Mouse (Mus musculus) heart, embryonic 10.5 days (tissue): ENCODE results near the gene Eif4a2. TPM values are rescaled to one million over a fixed set of nuclear protein-coding genes. Genes with fewer than 3 reads are reported as not detected.
"Not testable (repeated sequence)": the region's sequence is repeated elsewhere in the genome, so short reads cannot be mapped to it uniquely, and the experiment has no call there.

ENCODE experiments used
- DNase-seq: peaks from one replicate; pipeline ENCODE4 v3.0.0-alpha.2; 2017; ENCODE audit warnings: low spot score
- H3K27ac ChIP-seq: fragments of 300-500 bp; sonication (generic); 2 replicates; pipeline ENCODE4 v1.5.1; 2016; ENCODE audit warnings: mild to moderate bottlenecking
- H3K27me3 ChIP-seq: fragments of 300-500 bp; sonication (generic); 2 replicates; pipeline ENCODE4 v1.6.1; 2016; ENCODE audit warnings: mild to moderate bottlenecking; ENCODE audit not compliant: poor library complexity, insufficient read depth, severe bottlenecking
- H3K36me3 ChIP-seq: fragments of 300-500 bp; sonication (generic); 2 replicates; pipeline ENCODE4 v1.6.1; 2016; ENCODE audit warnings: mild to moderate bottlenecking, moderate library complexity
- H3K4me1 ChIP-seq: fragments of 300-500 bp; sonication (generic); 2 replicates; pipeline ENCODE4 v1.6.1; 2016; ENCODE audit warnings: mild to moderate bottlenecking
- H3K4me3 ChIP-seq: fragments of 300-500 bp; sonication (generic); 2 replicates; pipeline ENCODE4 v1.5.1; 2016; ENCODE audit warnings: mild to moderate bottlenecking, moderate library complexity
- H3K9me3 ChIP-seq: fragments of 300-500 bp; sonication (generic); 2 replicates; pipeline ENCODE4 v1.6.1; 2016; ENCODE audit warnings: mild to moderate bottlenecking, moderate library complexity
- WGBS: fragments of 180-500 bp; shearing (Covaris S2); methylation state at CpG from one replicate; pipeline ENCODE4 v1.1.7; 2016; 5-methylcytosine and 5-hydroxymethylcytosine counted together
- polyA plus RNA-seq: library from polyadenylated mRNA; unstranded; fragments of >200 nt; fragmentation: Nextera tagmentation; extraction: Ambion mirVana; gene quantifications from 2 replicates; pipeline ENCODE4 v1.2.1, GENCODE M21; 2016

The Eif4a2 gene
- 163 and 184 TPM in 2 replicates for polyA plus RNA-seq

- H3K9me3 ChIP-seq: no peaks in the 10 kb centered on the region
- H3K4me3 ChIP-seq: peak within 1 kb of the TSS; percentile 96
- H3K4me1 ChIP-seq: peaks cover 12% of the 10 kb centered on the region; the same call in 1 of the 2 replicates
- no peaks in the 10 kb centered on the region for H3K27me3 ChIP-seq
- WGBS: under 1% methylated on average over 71 of the region's 71 CpGs
- peaks cover 42% of the 10 kb centered on the region for H3K36me3 ChIP-seq
- DNase-seq: peak; percentile 95
- peak within 1 kb of the TSS; percentile 100 for H3K27ac ChIP-seq
These were observed at the start of gene Eif4a2 for GRCm38 (mm10) chr16:23107231-23107942. Eif4a2 (plus strand) TSS chr16:23107444.

GRCm38 (mm10) chr16:23057668-23058447, 49.4 kb upstream of the Eif4a2 start, which contains the start of gene Kng1:
Kng1 (plus strand) TSS chr16:23057865.
- H3K27ac ChIP-seq, H3K9me3 ChIP-seq, DNase-seq, H3K4me1 ChIP-seq, H3K36me3 ChIP-seq, H3K4me3 ChIP-seq, H3K27me3 ChIP-seq: not testable (repeated sequence)
- 70% methylated on average over 1 of the region's 1 CpGs for WGBS

GRCm38 (mm10) chr16:23059630-23060029, 47.6 kb upstream of the Eif4a2 start:
- not testable (repeated sequence) for H3K9me3 ChIP-seq
- 62% methylated on average over 4 of the region's 4 CpGs for WGBS

GRCm38 (mm10) chr16:23060781-23061325, 46.4 kb upstream of the Eif4a2 start:
- not testable (repeated sequence) for H3K9me3 ChIP-seq, H3K4me1 ChIP-seq, H3K27ac ChIP-seq, H3K27me3 ChIP-seq, H3K36me3 ChIP-seq, DNase-seq, H3K4me3 ChIP-seq
- WGBS: 90% methylated on average over 5 of the region's 5 CpGs

More at GRCm38 (mm10) chr16:23059630-23060029, 47.6 kb upstream of the Eif4a2 start:
- H3K4me1 ChIP-seq, H3K36me3 ChIP-seq, H3K27ac ChIP-seq, H3K4me3 ChIP-seq, DNase-seq, H3K27me3 ChIP-seq: not testable (repeated sequence)

GRCm38 (mm10) chr16:23077516-23077915, 29.7 kb upstream of the Eif4a2 start:
- H3K4me3 ChIP-seq, H3K9me3 ChIP-seq, DNase-seq, H3K27ac ChIP-seq, H3K27me3 ChIP-seq, H3K36me3 ChIP-seq, H3K4me1 ChIP-seq: not testable (repeated sequence)
- WGBS: 81% methylated on average over 6 of the region's 6 CpGs

- not testable (repeated sequence) for DNase-seq, H3K27ac ChIP-seq, H3K4me1 ChIP-seq, H3K4me3 ChIP-seq, H3K27me3 ChIP-seq, H3K9me3 ChIP-seq, H3K36me3 ChIP-seq
- WGBS: 73% methylated on average over 8 of the region's 8 CpGs
These were observed 20.1 kb upstream of the Eif4a2 start for GRCm38 (mm10) chr16:23087159-23087558.

- H3K27me3 ChIP-seq, H3K4me1 ChIP-seq, H3K9me3 ChIP-seq, H3K4me3 ChIP-seq, H3K36me3 ChIP-seq, H3K27ac ChIP-seq, DNase-seq: not testable (repeated sequence)
- 61% methylated on average over 4 of the region's 4 CpGs for WGBS
These were observed 19.5 kb upstream of the Eif4a2 start for GRCm38 (mm10) chr16:23087712-23088111.

- H3K27me3 ChIP-seq, H3K9me3 ChIP-seq, DNase-seq, H3K4me1 ChIP-seq, H3K36me3 ChIP-seq, H3K4me3 ChIP-seq, H3K27ac ChIP-seq: not testable (repeated sequence)
- 83% methylated on average over 1 of the region's 1 CpGs for WGBS
These were observed 18.8 kb upstream of the Eif4a2 start for GRCm38 (mm10) chr16:23088491-23088890.

- DNase-seq, H3K9me3 ChIP-seq, H3K36me3 ChIP-seq, H3K4me3 ChIP-seq, H3K27me3 ChIP-seq, H3K4me1 ChIP-seq, H3K27ac ChIP-seq: not testable (repeated sequence)
These were observed 15.9 kb upstream of the Eif4a2 start for GRCm38 (mm10) chr16:23091345-23091744.

- Histone ChIP-seq H3K27ac (no peak overlapping the region), H3K4me3 (no peak overlapping the region), H3K4me1 (no peaks in the 10 kb centered on the region), H3K9me3 (no peaks in the 10 kb centered on the region), H3K27me3 (no peaks in the 10 kb centered on the region), H3K36me3 (no peaks in the 10 kb centered on the region)
- DNase-seq: peak; percentile 71
- 78% methylated on average over 13 of the region's 13 CpGs for WGBS
These were observed 13.8 kb upstream of the Eif4a2 start for GRCm38 (mm10) chr16:23093321-23093953.

- WGBS: 83% methylated on average over 6 of the region's 6 CpGs
- H3K27me3 ChIP-seq: no peaks in the 10 kb centered on the region
- H3K9me3 ChIP-seq: no peaks in the 10 kb centered on the region
- DNase-seq: no peak
- no peaks in the 10 kb centered on the region for H3K36me3 ChIP-seq
- no peak overlapping the region for H3K27ac ChIP-seq
- H3K4me3 ChIP-seq: no peak overlapping the region
- no peaks in the 10 kb centered on the region for H3K4me1 ChIP-seq
These were observed 13.1 kb upstream of the Eif4a2 start for GRCm38 (mm10) chr16:23094136-23094535.

- not testable (repeated sequence) for H3K9me3 ChIP-seq, H3K36me3 ChIP-seq, H3K27me3 ChIP-seq, H3K4me3 ChIP-seq, H3K27ac ChIP-seq, DNase-seq
- whole genome bisulfite sequencing: 92% methylated on average over 5 of the region's 5 CpGs
- H3K4me1 ChIP-seq: peaks cover 12% of the 10 kb centered on the region
These were observed 11.7 kb upstream of the Eif4a2 start for GRCm38 (mm10) chr16:23095581-23095980.

GRCm38 (mm10) chr16:23096886-23097285, 10.4 kb upstream of the Eif4a2 start:
- not testable (repeated sequence) for H3K9me3 ChIP-seq, H3K27ac ChIP-seq, H3K27me3 ChIP-seq, H3K36me3 ChIP-seq, H3K4me3 ChIP-seq, DNase-seq
- peaks cover 16% of the 10 kb centered on the region for H3K4me1 ChIP-seq
- WGBS: 70% methylated on average over 1 of the region's 1 CpGs
